Mouse (Mus musculus) heart, embryonic 11.5 days (tissue): ENCODE results near the gene Usp39. TPM values are rescaled to one million over a fixed set of nuclear protein-coding genes. Genes with fewer than 3 reads are reported as not detected.

Source experiments
- ATAC-seq: fragments of 200-750 bp; cut with Nextera tagmentation; replicated peaks from 2 replicates; pipeline ENCODE4 v1.8.0; 2017; ENCODE audit warnings: moderate library complexity; ENCODE audit not compliant: insufficient number of reproducible peaks, low FRiP score, low TSS enrichment
- H3K27ac ChIP-seq: fragments of 300-500 bp; sonication (generic); 2 replicates; pipeline ENCODE4 v1.5.1; 2014; ENCODE audit warnings: mild to moderate bottlenecking, low read depth, low read length
- H3K27me3 ChIP-seq: fragments of 300-500 bp; sonication (generic); 2 replicates; pipeline ENCODE4 v1.6.1; 2014; ENCODE audit warnings: mild to moderate bottlenecking, low read length, mixed read lengths; ENCODE audit not compliant: control insufficient read depth, insufficient read depth
- H3K36me3 ChIP-seq: fragments of 300-500 bp; sonication (generic); 2 replicates; pipeline ENCODE4 v1.6.1; 2014; ENCODE audit warnings: mild to moderate bottlenecking, low read length, moderate library complexity, mixed read lengths; ENCODE audit not compliant: control insufficient read depth, insufficient read depth
- H3K4me1 ChIP-seq: fragments of 300-500 bp; sonication (generic); 2 replicates; pipeline ENCODE4 v1.6.1; 2014; ENCODE audit warnings: low read length; ENCODE audit not compliant: control insufficient read depth, insufficient read depth
- H3K4me2 ChIP-seq: fragments of 300-500 bp; sonication (generic); 2 replicates; pipeline ENCODE4 v1.6.1; 2014; ENCODE audit warnings: mild to moderate bottlenecking, moderate library complexity
- H3K4me3 ChIP-seq: fragments of 300-500 bp; sonication (generic); 2 replicates; pipeline ENCODE4 v1.5.1; 2014; ENCODE audit warnings: low read depth, low read length
- H3K9ac ChIP-seq: fragments of 300-500 bp; sonication (generic); 2 replicates; pipeline ENCODE4 v1.6.1; 2014; ENCODE audit warnings: mild to moderate bottlenecking, low read depth, low read length, moderate library complexity
- H3K9me3 ChIP-seq: fragments of 300-500 bp; sonication (generic); replicated peaks from 2 replicates; pipeline ENCODE4 v1.6.1; 2016; ENCODE audit warnings: low read length; ENCODE audit not compliant: control insufficient read depth
- WGBS: fragments of 180-500 bp; shearing (Covaris S2); extraction: QIAGEN DNeasy Blood & Tissue Kit; methylation state at CpG from one replicate; pipeline ENCODE4 v1.1.7; 2014; ENCODE audit not compliant: insufficient replicate concordance; 5-methylcytosine and 5-hydroxymethylcytosine counted together
- polyA plus RNA-seq: library from polyadenylated mRNA; unstranded; fragments of >200 nt; fragmentation: Nextera tagmentation; extraction: Ambion mirVana; gene quantifications from 2 replicates; pipeline ENCODE4 v1.2.1, GENCODE M21; 2014

The Usp39 gene
- polyA plus RNA-seq, 1 experiment from 2014 or later, result 54.5 TPM

DNA sequence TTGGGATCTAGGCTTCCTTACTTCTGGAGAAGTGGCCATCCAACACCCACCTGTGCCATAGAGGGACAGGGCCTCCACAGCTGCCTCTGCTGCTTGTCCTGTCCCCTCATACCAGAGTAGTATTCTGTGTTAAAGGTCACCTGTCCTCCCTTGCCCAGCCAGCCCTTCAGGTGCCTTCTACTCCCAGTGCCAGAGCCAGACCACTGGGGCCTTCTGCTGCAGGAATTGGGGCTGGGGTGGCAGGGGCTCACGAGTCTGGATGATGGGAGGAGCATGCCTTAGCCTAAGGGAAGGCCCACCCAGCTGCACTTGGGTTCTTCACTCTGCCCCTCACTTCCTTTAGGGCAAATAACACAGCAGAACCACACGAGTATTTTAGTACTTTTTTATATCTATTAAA, 14.4 kb upstream of the Usp39 start:
- Histone ChIP-seq H3K4me3 (no peak overlapping the region), H3K27me3 (no peaks in the 10 kb centered on the region), H3K36me3 (peaks cover 11% of the 10 kb centered on the region; the same call in 1 of the 2 replicates), H3K9me3 (no peaks in the 10 kb centered on the region), H3K27ac (no peak overlapping the region), H3K4me1 (peaks cover 38% of the 10 kb centered on the region), H3K4me2 (no peak overlapping the region), H3K9ac (no peak overlapping the region)
- ATAC-seq, result no peak
- 70% methylated on average over 2 of the region's 2 CpGs for WGBS

GRCm38 (mm10) chr6:72358086-72358764, 13.2 kb upstream of the Usp39 start:
- H3K9ac ChIP-seq, result no peak overlapping the region
- WGBS, result 84% methylated on average over 10 of the region's 10 CpGs
- H3K4me2 ChIP-seq, result no peak overlapping the region
- 0 out of 2 replicates have a peak overlapping the region, but pooled peaks have one; percentile 15 for H3K27ac ChIP-seq
- H3K4me3 ChIP-seq, result no peak overlapping the region
- no peak for ATAC-seq
- peaks cover 11% of the 10 kb centered on the region; the same call in 1 of the 2 replicates for H3K36me3 ChIP-seq
- H3K9me3 ChIP-seq, result no peaks in the 10 kb centered on the region
- no peaks in the 10 kb centered on the region for H3K27me3 ChIP-seq
- peaks cover 38% of the 10 kb centered on the region for H3K4me1 ChIP-seq

- WGBS, result 63% methylated on average over 5 of the region's 5 CpGs
- 0 out of 2 replicates have a peak overlapping the region, but pooled peaks have one; percentile 15 for H3K27ac ChIP-seq
- H3K27me3 ChIP-seq, result no peaks in the 10 kb centered on the region
- no peak overlapping the region for H3K4me3 ChIP-seq
- no peak overlapping the region for H3K4me2 ChIP-seq
- H3K36me3 ChIP-seq, result peaks cover 11% of the 10 kb centered on the region; the same call in 1 of the 2 replicates
- H3K4me1 ChIP-seq, result peaks cover 43% of the 10 kb centered on the region
- no peaks in the 10 kb centered on the region for H3K9me3 ChIP-seq
- 0 out of 2 replicates have a peak overlapping the region, but pooled peaks have one; percentile 22 for H3K9ac ChIP-seq
- ATAC-seq, result no peak
These were observed 12.4 kb upstream of the Usp39 start for GRCm38 (mm10) chr6:72357164-72358079.

- ATAC-seq, result peak; percentile 20; the same call in 1 of the 2 replicates
- H3K27ac ChIP-seq, result no peak overlapping the region
- peak overlapping the region; percentile 72 for H3K9ac ChIP-seq
These were observed 11.1 kb upstream of the Usp39 start for GRCm38 (mm10) chr6:72356001-72356532.

GRCm38 (mm10) chr6:72355066-72355911, 10.3 kb upstream of the Usp39 start, which contains the start of gene Tmem150a:
TSS of gene Tmem150a (plus strand) at chr6:72355447.
- peaks cover 31% of the 10 kb centered on the region for H3K4me1 ChIP-seq

More at GRCm38 (mm10) chr6:72356001-72356532, 11.1 kb upstream of the Usp39 start:
- peaks cover 38% of the 10 kb centered on the region for H3K4me1 ChIP-seq
- H3K4me3 ChIP-seq, result peak overlapping the region; percentile 69
- peaks cover 11% of the 10 kb centered on the region; the same call in 1 of the 2 replicates for H3K36me3 ChIP-seq
- 24% methylated on average over 7 of the region's 8 CpGs for WGBS
- H3K9me3 ChIP-seq, result no peaks in the 10 kb centered on the region
- no peaks in the 10 kb centered on the region for H3K27me3 ChIP-seq
- H3K4me2 ChIP-seq, result peak overlapping the region; percentile 94

GRCm38 (mm10) chr6:72354025-72354424, 9.0 kb upstream of the Usp39 start:
- Histone ChIP-seq H3K4me1 (peaks cover 31% of the 10 kb centered on the region), H3K4me2 (no peak overlapping the region; the same call in 1 of the 2 replicates), H3K36me3 (peaks cover 9% of the 10 kb centered on the region), H3K9me3 (no peaks in the 10 kb centered on the region), H3K27me3 (no peaks in the 10 kb centered on the region), H3K4me3 (no peak overlapping the region), H3K9ac (0 out of 2 replicates have a peak overlapping the region, but pooled peaks have one; percentile 7), H3K27ac (no peak overlapping the region)
- WGBS, result 76% methylated on average over 1 of the region's 1 CpGs
- ATAC-seq, result no peak

More at GRCm38 (mm10) chr6:72355066-72355911, 10.3 kb upstream of the Usp39 start, which contains the start of gene Tmem150a:
- no peaks in the 10 kb centered on the region for H3K27me3 ChIP-seq
- peak within 1 kb of the TSS; percentile 58; the same call in 1 of the 2 replicates for H3K27ac ChIP-seq
- H3K4me3 ChIP-seq, result peak within 1 kb of the TSS; percentile 69
- whole genome bisulfite sequencing, result under 1% methylated on average over 71 of the region's 71 CpGs
- peaks cover 9% of the 10 kb centered on the region; the same call in 1 of the 2 replicates for H3K36me3 ChIP-seq
- peak within 1 kb of the TSS; percentile 72 for H3K9ac ChIP-seq
- no peaks in the 10 kb centered on the region for H3K9me3 ChIP-seq
- H3K4me2 ChIP-seq, result peak within 1 kb of the TSS; percentile 94
- peak; percentile 84 for ATAC-seq

- no peak overlapping the region for H3K4me3 ChIP-seq
- no peak for ATAC-seq
- no peak overlapping the region for H3K4me2 ChIP-seq
- peaks cover 36% of the 10 kb centered on the region for H3K4me1 ChIP-seq
- no peak overlapping the region for H3K9ac ChIP-seq
- no peaks in the 10 kb centered on the region for H3K27me3 ChIP-seq
- H3K27ac ChIP-seq, result peak overlapping the region; percentile 25; the same call in 1 of the 2 replicates
- 69% methylated on average over 5 of the region's 5 CpGs for WGBS
- H3K36me3 ChIP-seq, result peaks cover 7% of the 10 kb centered on the region; the same call in 1 of the 2 replicates
- H3K9me3 ChIP-seq, result no peaks in the 10 kb centered on the region
These were observed 7.8 kb upstream of the Usp39 start for GRCm38 (mm10) chr6:72352636-72353405.
